Mouse (Mus musculus) megakaryocyte, embryonic 14.5 days (primary cell): ENCODE results near the gene Cobl.

Experiments
- FLI1 ChIP-seq: IDR thresholded peaks from 2 replicates; pipeline ENCODE4 v1.6.1; 2012; ENCODE audit warnings: low read length, inconsistent platforms, mixed read lengths
- GATA1 ChIP-seq: IDR thresholded peaks from 3 replicates; pipeline ENCODE4 v1.6.1; 2012; ENCODE audit warnings: mixed read lengths, low read length, inconsistent platforms, borderline replicate concordance

- TF ChIP-seq GATA1 (no peak), FLI1 (no peak)
Measured at GRCm38 (mm10) chr11:12367426-12368178, 97.2 kb downstream of the Cobl start.
